Mouse (Mus musculus): Measurements from ENCODE around the gene Il11.
"Not testable (repeated sequence)": the region's sequence is repeated elsewhere in the genome, so short reads cannot be mapped to it uniquely, and the experiment has no call there.

Gene Il11

GRCm38 (mm10) chr7:4782759-4783158 is at the start of gene Il11, which contains the start of gene Tmem190:
Gene Il11, minus strand, starts transcription at chr7:4782859.
Gene Tmem190, plus strand, starts transcription at chr7:4782937.
- no peak for DNase-seq

DNA sequence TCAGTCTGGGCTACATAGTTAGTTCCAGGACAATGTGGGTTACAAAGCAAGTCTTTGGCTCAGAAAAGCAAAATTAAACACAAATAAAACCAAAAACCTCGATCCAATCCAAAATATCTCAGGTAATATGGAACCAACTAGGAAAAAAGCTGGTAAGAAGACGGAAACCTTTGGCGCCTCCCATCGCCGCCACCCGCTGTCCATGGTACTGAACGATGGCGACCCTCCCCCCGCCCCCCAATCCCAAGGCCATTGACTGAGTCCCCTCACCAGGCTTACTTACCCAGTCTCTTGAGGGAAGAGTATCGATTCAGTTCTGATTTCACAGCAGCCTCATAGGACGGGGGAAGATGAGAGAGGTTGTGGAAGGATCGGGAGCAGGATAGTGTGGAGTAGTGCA is 47.8 kb upstream of the Il11 start:
- DNase-seq = no peak

GRCm38 (mm10) chr7:4825365-4825764 is 42.7 kb upstream of the Il11 start:
- DNase-seq = no peak

DNA sequence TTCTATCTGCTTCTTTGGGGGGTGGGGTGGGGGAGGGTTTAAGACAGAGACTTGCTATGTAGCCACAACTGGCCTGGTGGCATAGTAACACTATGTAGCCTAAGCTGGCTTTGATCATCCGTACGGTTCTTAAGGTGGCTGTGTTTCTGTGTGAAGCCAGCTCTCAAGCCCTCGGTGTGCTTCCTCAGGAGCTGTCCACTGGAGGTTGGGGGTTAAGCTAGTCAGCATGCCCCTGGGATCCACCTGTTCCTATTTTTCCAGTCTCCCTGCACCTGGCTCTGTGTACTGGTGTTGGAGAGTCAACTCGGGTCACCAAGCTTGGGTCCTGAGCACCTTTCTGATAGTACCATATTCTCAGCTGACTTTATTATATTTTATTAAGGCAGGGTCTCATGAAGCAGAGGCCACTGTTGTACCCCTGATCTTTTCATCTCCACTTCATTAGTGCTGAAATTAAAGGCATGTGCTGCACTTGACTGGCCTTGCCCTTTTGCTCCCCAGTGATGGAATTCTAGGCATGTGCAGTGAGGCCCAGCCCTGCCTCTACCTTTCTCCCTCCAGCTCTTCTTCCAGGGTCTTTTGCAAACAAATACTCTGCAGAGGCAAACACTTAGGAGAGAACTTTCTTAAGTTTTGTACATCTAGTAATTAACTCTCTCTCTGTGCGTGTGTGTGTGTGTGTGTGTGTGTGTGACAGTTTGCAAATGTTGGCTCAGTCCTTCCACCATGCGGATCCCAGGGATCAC is 39.7 kb upstream of the Il11 start:
- no peak for DNase-seq

- DNase-seq = no peak
Observed at GRCm38 (mm10) chr7:4821690-4822089, 39.0 kb upstream of the Il11 start.

DNA sequence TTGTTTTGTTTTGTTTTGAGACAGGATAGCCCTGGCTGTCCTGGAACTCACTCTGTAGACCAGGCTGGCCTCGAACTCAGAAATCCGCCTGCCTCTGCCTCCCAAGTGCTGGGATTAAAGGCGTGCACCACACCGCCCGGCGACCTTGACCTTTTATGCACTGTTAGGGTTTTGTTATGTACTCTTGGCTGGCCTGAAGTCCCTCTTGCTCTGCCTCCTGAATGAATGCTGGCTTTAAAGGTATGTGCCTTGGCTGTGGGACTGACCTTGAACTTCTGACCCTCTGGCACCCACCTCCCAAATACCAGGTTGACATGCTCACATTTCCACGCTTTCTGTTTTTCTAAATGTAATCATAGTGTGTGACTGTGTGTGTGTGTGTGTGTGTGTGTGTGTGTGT is 38.3 kb upstream of the Il11 start:
- not testable (repeated sequence) for DNase-seq

DNA sequence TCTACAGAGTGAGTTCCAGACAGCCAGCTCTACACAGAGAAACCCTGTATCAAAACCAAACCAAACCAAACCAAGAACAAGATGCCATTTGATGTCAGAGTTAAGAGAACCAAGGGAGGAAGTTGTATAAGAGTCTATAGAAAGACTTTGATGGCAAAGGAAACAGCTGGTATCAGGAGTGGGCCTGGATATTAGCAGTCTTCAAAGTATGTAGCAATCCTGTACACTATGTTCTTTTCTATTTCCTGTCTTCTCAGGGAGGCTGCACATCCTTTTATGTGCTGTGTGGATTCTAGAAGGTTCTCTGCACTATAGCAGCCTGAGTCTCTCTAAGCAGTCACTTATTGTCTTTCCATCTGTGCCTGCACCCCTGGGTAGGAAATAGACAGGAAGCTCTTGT is 33.9 kb upstream of the Il11 start:
- DNase-seq = no peak

DNA sequence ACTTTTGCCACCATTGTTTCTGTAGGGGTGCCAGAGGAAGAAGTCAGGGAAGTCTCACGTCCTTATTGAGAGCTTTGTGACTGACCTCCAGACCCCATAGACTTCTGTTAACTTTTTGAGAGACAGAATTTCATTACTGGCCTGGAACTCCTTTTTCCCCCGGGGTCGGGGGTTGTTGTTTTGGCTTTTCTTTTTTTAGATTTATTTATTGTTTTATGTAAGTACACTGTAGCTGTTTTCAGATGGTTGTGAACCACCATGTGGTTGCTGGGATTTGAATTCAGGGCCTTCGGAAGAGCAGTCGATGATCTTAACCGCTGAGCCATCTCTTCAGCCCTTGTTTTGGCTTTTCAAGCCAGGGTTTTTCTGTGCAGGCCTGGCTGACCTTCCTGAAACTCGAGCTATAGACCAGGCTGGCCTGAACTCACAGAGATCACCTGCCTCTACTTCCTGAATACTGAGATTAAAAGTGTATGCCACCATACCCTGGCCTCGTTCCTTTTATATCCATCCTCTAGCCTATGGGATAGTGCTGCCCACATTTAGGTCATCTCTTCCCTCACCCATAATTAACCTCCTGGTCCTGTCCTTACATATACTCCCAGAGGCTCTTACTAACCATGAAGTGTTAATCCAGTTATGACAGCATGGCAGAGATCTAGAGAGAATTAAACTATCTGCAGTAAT is 30.6 kb upstream of the Il11 start:
- no peak for DNase-seq

GRCm38 (mm10) chr7:4812303-4813104 is 29.8 kb upstream of the Il11 start, which contains the start of gene Ube2s:
Gene Ube2s, minus strand, starts transcription at chr7:4812590.
- peak; percentile 100 for DNase-seq

DNA sequence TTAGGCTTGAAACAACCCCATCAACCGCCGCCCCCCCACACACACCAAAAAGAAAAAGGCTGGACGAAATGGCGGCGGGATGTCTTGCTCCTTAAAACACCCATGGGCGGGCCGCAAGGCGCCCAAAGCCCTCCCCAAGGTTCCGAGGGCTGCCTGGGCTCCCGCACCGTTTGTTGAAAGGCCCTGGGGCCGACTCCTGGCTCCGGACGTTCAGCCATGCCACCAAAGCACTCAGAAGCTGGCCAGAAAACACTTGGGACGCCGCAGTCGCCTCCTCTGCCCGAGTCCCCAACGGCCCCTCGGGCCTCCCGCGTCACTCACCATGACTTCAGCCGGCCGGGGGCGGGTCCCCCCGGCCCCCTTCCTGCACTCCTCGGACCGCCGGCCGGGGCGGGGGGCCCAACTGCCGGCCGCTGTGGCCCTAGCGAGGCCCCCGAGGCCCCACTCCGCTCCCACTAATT is 29.2 kb upstream of the Il11 start:
- DNase-seq = peak; percentile 57

DNA sequence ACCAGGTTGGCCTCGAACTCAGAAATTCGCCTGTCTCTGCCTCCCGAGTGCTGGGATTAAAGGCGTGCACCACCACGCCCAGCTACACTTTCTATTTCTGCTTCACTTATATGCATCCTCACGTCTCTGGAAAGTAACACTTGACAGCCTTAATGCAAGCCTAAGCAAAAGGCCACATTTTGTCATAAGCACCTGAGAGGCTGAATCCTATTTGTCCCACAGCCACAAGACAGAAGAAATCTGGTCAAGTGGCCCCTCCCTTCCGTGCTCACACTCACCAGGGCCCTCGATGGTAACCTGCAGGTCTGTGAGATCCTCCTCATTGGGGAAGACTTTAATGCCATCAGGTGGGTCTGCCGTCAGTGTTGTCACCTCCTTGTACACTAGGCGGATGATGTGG is 28.5 kb upstream of the Il11 start:
- not testable (repeated sequence) for DNase-seq

- DNase-seq = peak; percentile 62
Observed at GRCm38 (mm10) chr7:4806716-4807115, 24.1 kb upstream of the Il11 start.

DNA sequence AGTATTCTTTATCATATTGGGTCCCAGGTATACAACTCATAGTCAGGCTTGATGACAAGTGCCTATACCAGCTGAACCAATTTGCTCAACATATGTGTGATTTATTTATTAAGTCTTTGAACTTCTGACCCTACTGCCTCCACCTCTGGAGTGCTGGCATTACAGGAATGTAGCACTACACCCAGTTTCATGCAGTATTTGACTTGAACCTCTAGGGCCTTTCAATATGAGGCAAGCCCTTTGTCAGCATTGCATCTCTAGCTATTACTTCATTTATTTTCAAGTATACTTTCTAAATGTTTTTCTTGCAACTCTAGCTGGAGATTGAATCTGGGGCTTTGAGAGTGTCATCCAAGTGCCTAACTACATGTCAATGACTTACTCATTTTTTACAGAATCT is 19.6 kb upstream of the Il11 start:
- no peak for DNase-seq

DNA sequence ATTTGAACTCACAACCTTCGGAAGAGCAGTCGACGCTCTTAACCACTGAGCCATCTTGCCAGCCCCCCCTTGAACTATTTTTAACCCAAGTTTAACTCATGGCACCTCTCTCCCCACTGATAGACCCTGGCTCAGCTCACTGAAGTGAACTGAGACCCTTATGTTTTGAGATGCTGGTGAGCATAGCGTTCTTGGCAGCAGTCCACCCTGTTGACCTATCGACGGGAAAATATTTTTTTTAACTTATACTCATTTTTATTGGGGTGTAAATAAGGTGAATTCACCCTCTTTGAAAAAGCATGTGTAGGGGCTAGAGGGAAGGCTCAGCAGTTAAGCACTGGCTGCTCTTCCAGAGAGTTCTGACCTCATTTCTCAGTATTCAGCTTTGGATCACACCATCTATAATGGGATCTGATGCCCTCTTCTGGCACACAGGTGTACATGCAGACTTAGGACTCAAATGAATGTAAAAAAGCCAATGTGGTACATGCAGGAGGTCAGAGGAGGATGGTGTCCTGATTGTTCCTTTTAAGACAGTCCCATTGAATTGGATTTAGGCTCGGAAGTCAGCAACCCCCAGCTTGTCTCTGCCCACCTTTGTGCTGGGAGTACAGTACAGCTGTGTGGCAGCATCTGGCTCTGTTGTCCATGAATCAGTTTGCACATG is 13.2 kb upstream of the Il11 start:
- peak; percentile 44 for DNase-seq

GRCm38 (mm10) chr7:4794631-4795168 is 12.0 kb upstream of the Il11 start:
- no peak for DNase-seq

- DNase-seq = no peak
Observed at GRCm38 (mm10) chr7:4793674-4794073, 11.0 kb upstream of the Il11 start.

- DNase-seq = not testable (repeated sequence)
Observed at GRCm38 (mm10) chr7:4793248-4793647, 10.6 kb upstream of the Il11 start.

GRCm38 (mm10) chr7:4792278-4793212 is 9.9 kb upstream of the Il11 start, which contains the start of gene Rpl28:
Gene Rpl28, plus strand, starts transcription at chr7:4792874.
- DNase-seq = peak; percentile 98

DNA sequence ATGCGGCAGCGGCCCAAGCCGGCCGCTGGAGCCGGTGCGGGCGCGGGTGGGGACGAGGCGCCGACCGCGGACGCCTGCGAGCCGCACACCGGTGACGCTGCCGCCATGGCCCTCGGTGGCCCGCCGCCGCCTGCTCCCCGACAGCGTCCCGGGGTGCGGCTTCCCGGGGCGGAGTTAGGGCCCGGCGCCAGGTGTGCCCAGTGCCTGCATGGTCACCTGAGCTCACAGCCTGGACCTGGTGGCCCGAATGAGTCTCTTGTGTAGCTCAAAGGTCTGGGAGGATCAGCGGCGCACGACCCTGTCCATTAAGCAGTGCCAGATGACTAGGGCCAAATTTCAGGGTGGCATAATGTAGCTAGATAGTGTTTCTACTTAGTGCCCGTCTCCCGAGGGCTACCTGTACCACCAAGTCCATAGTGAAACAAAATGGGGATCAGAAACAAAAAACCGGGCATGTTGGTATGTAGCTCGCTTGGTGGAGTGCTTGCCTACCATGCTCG is 6.8 kb upstream of the Il11 start, which contains the start of gene Tmem238:
Tmem238 (minus strand) TSS at position 221 of the 500 bp plus-strand sequence.
- DNase-seq = peak; percentile 79

DNA sequence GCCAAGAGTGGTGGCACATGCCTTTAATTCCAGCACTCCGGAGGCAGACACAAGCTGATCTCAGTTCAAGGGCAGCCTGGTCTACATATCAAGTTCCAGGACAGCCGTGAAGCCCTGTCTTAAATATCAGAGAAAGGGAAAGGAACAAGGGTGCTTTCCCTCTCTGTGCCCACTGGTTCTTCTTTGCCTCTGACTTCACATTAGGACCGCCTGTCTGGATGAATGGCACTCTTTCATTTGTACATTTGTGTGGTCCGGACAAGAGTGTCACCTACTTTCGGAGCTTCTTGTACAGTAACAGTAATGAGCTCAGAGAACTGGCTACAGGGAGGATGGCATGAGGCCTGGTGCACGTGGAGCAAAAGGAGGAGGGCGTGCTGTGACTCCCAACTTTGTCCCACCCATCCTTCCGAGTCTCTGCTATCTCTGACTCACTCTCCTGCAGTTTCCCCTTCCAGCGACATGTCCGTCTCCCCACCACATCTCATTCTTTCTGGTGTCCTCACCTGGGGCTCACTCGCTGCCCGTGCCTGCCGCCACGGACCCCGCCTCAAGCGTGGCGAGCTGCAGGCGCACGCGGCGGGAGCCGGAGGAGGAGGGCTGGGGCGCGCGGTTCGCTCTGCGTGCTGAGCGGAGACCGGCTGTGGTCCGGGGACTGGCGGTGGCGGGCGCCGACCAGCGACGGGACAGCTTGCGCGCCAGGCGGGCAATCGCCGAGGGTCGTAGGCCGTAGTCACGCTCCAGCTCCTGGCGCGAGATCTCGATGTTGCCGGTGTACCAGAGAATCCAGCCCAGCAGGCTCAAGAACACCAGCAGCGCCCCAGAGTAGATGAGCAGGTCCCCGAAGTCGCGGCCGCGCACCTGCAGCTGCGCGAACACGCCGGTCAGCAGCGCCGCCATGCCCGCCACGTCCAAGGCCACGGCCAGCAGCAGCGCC is 6.1 kb upstream of the Il11 start:
- peak; percentile 65 for DNase-seq

All from lung, postnatal 10 days (tissue).